Comparison of ENCODE assay signal across 9 mouse cellular contexts in genomic region chrX:71962073-71963051, GRCm38 (mm10). TPM values are rescaled to one million over a fixed set of nuclear protein-coding genes. Genes with fewer than 3 reads are reported as not detected.
DNase-seq lines count a peak whose midpoint lies in the region; ATAC-seq and TF ChIP-seq lines count a peak whose summit lies in the region.
"Had no signal": no experiment of that assay in that cellular context is flagged by ENCODE, and none has a peak within 500 bp of the region (broad histone marks: within the 10 kb centered on the region; RNA-seq: fewer than 3 reads in every experiment).

Prrg3 (plus strand) TSS chrX:71962624.

- TF ChIP-seq CTCF in cerebellum, adult 2 months (IDR thresholded peaks at IDR 0.05; ENCODE audit: borderline replicate concordance, insufficient read depth, low read depth, low read length): no peak
- TF ChIP-seq CTCF in forebrain, postnatal 0 days (IDR thresholded peaks at IDR 0.05; ENCODE audit: low read depth): no peak

- intact Hi-C loops in heart, postnatal 36 days (cut with DNase I): loop anchor here (1.0 to 2.0 kb wide), 2 partner anchors 43 to 50 kb away; no protein-coding TSS in a partner anchor
- intact Hi-C loops in left cerebral cortex, postnatal 25 days (cut with DNase I): no loop called here

- WGBS in cerebellum, adult 2 months: 13% methylated on average over 56 of the region's 72 CpGs
- 40% methylated on average over 63 of the region's 72 CpGs for WGBS in forebrain, postnatal 0 days

- no peaks in the 10 kb centered on the region for H3K4me1 ChIP-seq in cerebellum, adult 2 months (ENCODE audit: control insufficient read depth, insufficient read depth, low read length)
- no peaks in the 10 kb centered on the region for H3K4me1 ChIP-seq in forebrain, postnatal 0 days (ENCODE audit: insufficient read depth)

- H3K4me3 ChIP-seq in cerebellum, adult 2 months (replicated peaks; ENCODE audit: insufficient read depth, low read depth, low read length): peak within 1 kb of the TSS; percentile 64
- H3K4me3 ChIP-seq in forebrain, postnatal 0 days (ENCODE audit: low read depth, low read length): peak within 1 kb of the TSS; percentile 46
- H3K4me3 ChIP-seq: myocyte had no signal

- peak; percentile 86 for ATAC-seq in forebrain, postnatal 0 days

- peak within 1 kb of the TSS; percentile 65 for H3K4me2 ChIP-seq in forebrain, postnatal 0 days (ENCODE audit: low read depth)

- H3K36me3 ChIP-seq in forebrain, postnatal 0 days (ENCODE audit: insufficient read depth): no peaks in the 10 kb centered on the region

- no peaks in the 10 kb centered on the region for H3K9me3 ChIP-seq in forebrain, postnatal 0 days (ENCODE audit: low read length)

- no peak for TF ChIP-seq POLR2A in cerebellum, adult 2 months (IDR thresholded peaks at IDR 0.05; ENCODE audit: borderline replicate concordance, insufficient read depth, low read length)

- peak; percentile 82 for DNase-seq in R1 (ENCODE audit: low read depth, low spot score)
- DNase-seq in cerebellum, adult 2 months: peak; percentile 28 to 37
- peak; percentile 56 for DNase-seq in forebrain, postnatal 0 days
- peak; percentile 42 to 47 for DNase-seq in heart, postnatal 36 days
- peak; percentile 19 to 31 for DNase-seq in left cerebral cortex, postnatal 25 days (ENCODE audit: low spot score in 2 of 2)
- DNase-seq in mesoderm, embryonic 11.5 days (ENCODE audit: low read depth, low spot score): peak; percentile 80
- peak; percentile 47 for DNase-seq in right cerebral cortex, postnatal 4 days
- DNase-seq in thymus, postnatal 36 days: no peak

- H3K9ac ChIP-seq in forebrain, postnatal 0 days: peak within 1 kb of the TSS; percentile 73

- H3K27me3 ChIP-seq in cerebellum, adult 2 months (ENCODE audit: control insufficient read depth, insufficient read depth, low read length): no peaks in the 10 kb centered on the region
- H3K27me3 ChIP-seq in forebrain, postnatal 0 days (ENCODE audit: insufficient read depth, low read length): no peaks in the 10 kb centered on the region

- no peak within 1 kb of the TSS; the same call in 1 of the 2 replicates for H3K27ac ChIP-seq in cerebellum, adult 2 months (ENCODE audit: insufficient read depth, low read length)
- peak within 1 kb of the TSS; percentile 73 for H3K27ac ChIP-seq in forebrain, postnatal 0 days (ENCODE audit: low read depth, low read length)

RNA-seq across cellular contexts. Expression of gene Prrg3, which starts in this region (rescaled TPM):
- 12.2 and 14.0 TPM in 2 replicates for polyA plus RNA-seq in cerebellum, adult 2 months (2012; rRNA removed)
- 16.8 and 16.9 TPM in 2 replicates for total RNA-seq in forebrain, postnatal 0 days (2014; rRNA removed)
- polyA plus RNA-seq in forebrain, postnatal 0 days (2015; fragmentation: Nextera tagmentation; extraction: Ambion mirVana): 3.6 and 7.5 TPM in 2 replicates
- total RNA-seq in heart, postnatal 36 days (2021): 10 to 100 TPM in 1 of 2 experiments, 1 to 10 TPM in 1; 5.9 to 10.6 TPM
- 10 to 100 TPM; 38.7 to 41.2 TPM for total RNA-seq in left cerebral cortex, postnatal 25 days (2021)
- polyA plus RNA-seq: myocyte had no signal

Comparison
In these comparisons a context has a peak if more than half of its experiments do, and no peak if none do; other contexts are left out.
1. DNase-seq: peak in R1 (single experiment), cerebellum, adult 2 months (2 of 2), forebrain, postnatal 0 days (single experiment), heart, postnatal 36 days (2 of 2), left cerebral cortex, postnatal 25 days (2 of 2), mesoderm, embryonic 11.5 days (single experiment) and right cerebral cortex, postnatal 4 days (single experiment); none in thymus, postnatal 36 days (0 of 2).